Mouse (Mus musculus): ENCODE results near the gene Sfi1. TPM values are rescaled to one million over a fixed set of nuclear protein-coding genes. Genes with fewer than 3 reads are reported as not detected.
A peak's percentile ranks its signal among the peaks of the same experiment; 100 is the strongest.
"Not testable (repeated sequence)": the region's sequence is repeated elsewhere in the genome, so short reads cannot be mapped to it uniquely, and the experiment has no call there.

Sfi1 gene
- polyA plus RNA-seq, 1 experiment: 25.5 TPM

- DNase-seq (ENCODE audit: low read depth): peak; percentile 95
- no peak for TF ChIP-seq POLR2A (IDR thresholded peaks at IDR 0.05; ENCODE audit: borderline replicate concordance, extremely low read depth, insufficient read depth, insufficient read length, poor library complexity, severe bottlenecking)
- no peak for TF ChIP-seq CTCF (IDR thresholded peaks at IDR 0.05; ENCODE audit: borderline replicate concordance, extremely low read depth, insufficient read depth, insufficient read length)
Observed at GRCm38 (mm10) chr11:3202231-3202701, 9.0 kb upstream of the Sfi1 start, which contains the start of gene Eif4enif1. TSS of gene Eif4enif1 (plus strand) at chr11:3202392.

- DNase-seq (ENCODE audit: low read depth): peak; percentile 8
- TF ChIP-seq POLR2A (IDR thresholded peaks at IDR 0.05; ENCODE audit: borderline replicate concordance, extremely low read depth, insufficient read depth, insufficient read length, poor library complexity, severe bottlenecking) (no peak), CTCF (IDR thresholded peaks at IDR 0.05; ENCODE audit: borderline replicate concordance, extremely low read depth, insufficient read depth, insufficient read length) (no peak)
Observed at GRCm38 (mm10) chr11:3201326-3202230, 8.3 kb upstream of the Sfi1 start.

DNA sequence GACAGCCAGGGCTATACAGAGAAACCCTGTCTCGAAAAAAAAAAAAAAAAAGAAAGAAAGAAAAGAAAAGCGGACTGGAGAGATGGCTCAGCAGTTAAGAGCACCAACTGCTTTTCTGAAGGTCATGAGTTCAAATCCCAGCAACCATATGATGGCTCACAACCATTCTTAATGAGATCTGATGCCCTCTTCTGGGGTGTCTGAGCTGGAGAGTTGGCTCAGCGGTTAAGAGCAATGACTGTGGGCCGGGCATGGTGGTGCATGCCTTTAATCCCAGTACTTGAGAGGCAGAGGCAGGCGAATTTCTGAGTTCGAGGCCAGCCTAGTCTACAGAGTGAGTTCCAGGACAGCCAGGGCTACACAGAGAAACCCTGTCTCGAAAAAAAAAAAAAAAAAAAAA is 7.4 kb upstream of the Sfi1 start:
- DNase-seq (ENCODE audit: low read depth): not testable (repeated sequence)

DNA sequence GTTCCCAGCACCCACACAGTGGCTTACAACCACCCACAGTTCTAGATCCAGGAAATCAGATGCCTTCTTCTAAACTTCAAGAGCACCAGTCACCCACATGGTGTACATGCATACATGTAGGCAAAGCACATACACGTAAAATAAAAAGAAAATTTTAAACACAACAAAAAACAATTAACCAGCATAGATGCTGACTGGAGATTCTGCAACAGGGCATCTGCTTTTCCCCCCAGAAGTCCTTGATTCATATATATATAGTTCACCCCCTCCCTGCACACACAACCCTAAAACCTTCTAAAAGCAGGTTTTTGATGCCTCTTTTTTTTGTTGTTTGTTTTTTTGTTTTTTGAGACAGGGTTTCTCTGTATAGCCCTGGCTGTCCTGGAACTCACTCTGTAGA is 10.6 kb downstream of the Sfi1 start:
- not testable (repeated sequence) for DNase-seq (ENCODE audit: low read depth)

- not testable (repeated sequence) for DNase-seq (ENCODE audit: low read depth)
Observed at GRCm38 (mm10) chr11:3181971-3182370, 11.3 kb downstream of the Sfi1 start.

GRCm38 (mm10) chr11:3181250-3181649 is 12.0 kb downstream of the Sfi1 start:
- DNase-seq (ENCODE audit: low read depth): not testable (repeated sequence)

DNA sequence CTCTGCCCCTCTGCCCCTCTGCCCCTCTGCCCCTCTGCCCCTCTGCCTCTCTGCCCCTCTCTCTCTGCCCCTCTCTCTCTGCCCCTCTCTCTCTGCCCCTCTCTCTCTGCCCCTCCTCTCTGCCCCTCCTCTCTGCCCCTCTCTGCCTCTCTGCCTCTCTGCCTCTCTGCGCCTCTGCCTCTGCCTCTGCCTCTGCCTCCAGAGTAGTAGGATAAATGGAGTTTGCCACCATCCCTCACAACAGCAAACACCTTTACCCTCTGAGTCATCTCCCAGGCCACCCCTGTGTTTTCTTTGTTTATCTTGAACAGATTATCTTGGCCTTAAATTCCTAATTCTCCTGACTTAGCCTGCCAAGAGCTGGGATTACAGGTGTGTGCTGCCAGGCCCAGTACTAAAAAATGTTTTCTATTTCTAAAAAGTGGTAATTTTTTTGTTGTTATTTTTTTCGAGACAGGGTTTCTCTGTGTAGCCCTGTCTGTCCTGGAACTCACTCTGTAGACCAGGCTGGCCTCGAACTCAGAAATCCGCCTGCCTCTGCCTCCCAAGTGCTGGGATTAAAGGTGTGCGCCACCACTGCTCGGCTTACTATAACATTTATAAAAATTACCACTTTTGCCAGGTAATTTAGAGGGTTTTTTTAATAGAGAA is 12.6 kb downstream of the Sfi1 start:
- DNase-seq (ENCODE audit: low read depth): not testable (repeated sequence)

DNA sequence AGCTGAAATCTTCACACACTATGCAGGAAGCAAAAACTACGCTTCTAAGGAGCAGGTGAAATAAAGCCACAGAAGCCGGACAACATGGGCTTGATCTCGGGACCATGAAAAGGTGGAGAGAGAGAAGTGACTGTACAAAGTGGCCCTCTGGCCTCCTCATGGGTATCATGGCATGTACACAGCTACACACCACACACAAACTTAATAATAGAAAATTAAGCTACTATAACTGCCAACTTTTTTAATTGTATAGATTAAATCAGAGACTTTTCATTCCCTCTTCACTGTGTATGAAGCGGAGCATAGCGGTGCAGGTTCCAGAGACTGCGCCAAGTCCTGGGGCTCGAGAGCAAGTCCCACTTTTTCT is 13.6 kb downstream of the Sfi1 start:
- not testable (repeated sequence) for DNase-seq (ENCODE audit: low read depth)

- not testable (repeated sequence) for DNase-seq (ENCODE audit: low read depth)
Observed at GRCm38 (mm10) chr11:3178968-3179725, 14.1 kb downstream of the Sfi1 start.

DNA sequence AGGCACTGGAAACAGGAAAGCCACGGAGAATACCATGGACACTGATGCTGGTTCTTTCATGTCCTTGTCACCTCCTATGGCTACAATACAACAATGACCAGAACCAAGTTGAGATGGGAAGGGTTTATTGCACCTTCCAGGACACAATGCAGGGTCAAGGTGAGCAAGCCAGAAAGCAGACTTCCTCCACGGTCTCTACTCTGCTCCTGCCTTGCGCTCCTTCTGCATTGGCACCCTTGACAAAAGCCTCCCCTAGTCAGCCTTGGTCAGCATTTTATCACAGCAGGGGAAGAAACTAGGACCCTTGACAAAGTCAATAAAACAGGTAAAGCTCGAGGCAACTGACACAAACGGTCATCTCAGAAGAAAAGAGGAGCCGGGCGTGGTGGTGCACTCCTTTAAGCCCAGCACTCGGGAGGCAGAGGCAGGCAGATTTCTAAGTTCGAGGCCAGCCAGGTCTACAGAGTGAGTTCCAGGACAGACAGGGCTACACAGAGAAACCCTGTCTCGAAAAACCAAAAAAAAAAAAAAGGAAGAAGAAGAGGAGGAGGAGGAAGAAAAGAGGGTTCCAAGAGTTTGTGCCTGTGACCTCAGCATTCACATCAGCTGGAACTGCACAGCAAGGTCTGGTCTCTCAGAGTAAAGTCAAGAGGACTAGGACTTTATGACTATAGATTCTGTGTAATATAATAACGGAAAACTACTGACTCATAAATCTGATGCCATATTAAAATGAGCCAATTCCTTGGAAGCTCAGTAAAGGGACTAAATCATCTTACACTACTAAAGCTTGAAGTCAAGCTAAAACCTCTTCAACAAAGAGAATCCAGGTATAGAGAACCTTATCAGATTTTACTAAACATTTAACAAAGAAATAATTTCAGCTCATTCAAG is 19.6 kb downstream of the Sfi1 start:
- not testable (repeated sequence) for DNase-seq (ENCODE audit: low read depth)

GRCm38 (mm10) chr11:3172526-3172925 is 20.7 kb downstream of the Sfi1 start:
- DNase-seq (ENCODE audit: low read depth): not testable (repeated sequence)

DNA sequence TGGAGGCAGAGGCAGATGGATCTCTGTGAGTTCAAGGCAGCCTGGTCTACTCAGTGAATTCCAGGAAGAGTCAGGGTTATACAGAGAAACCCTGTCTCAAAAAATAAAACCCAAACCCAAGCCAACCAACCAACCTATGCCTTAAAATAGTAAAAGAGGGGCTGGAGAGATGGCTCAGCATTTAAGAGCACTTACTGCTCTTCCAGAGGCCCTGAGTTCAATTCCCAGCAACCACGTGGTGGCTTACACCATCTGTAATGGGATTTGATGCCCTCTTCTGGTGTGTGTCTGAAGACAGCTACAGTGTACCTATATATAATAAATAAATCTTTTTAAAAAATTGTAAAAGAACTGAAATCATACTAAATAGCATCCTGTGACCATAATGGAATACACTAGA is 21.3 kb downstream of the Sfi1 start:
- not testable (repeated sequence) for DNase-seq (ENCODE audit: low read depth)

- DNase-seq (ENCODE audit: low read depth): not testable (repeated sequence)
Observed at GRCm38 (mm10) chr11:3169042-3169441, 24.2 kb downstream of the Sfi1 start.

GRCm38 (mm10) chr11:3167571-3168001 is 25.7 kb downstream of the Sfi1 start:
- not testable (repeated sequence) for DNase-seq (ENCODE audit: low read depth)

GRCm38 (mm10) chr11:3167129-3167528 is 26.1 kb downstream of the Sfi1 start:
- DNase-seq (ENCODE audit: low read depth): not testable (repeated sequence)

GRCm38 (mm10) chr11:3166321-3166720 is 26.9 kb downstream of the Sfi1 start:
- not testable (repeated sequence) for DNase-seq (ENCODE audit: low read depth)

DNA sequence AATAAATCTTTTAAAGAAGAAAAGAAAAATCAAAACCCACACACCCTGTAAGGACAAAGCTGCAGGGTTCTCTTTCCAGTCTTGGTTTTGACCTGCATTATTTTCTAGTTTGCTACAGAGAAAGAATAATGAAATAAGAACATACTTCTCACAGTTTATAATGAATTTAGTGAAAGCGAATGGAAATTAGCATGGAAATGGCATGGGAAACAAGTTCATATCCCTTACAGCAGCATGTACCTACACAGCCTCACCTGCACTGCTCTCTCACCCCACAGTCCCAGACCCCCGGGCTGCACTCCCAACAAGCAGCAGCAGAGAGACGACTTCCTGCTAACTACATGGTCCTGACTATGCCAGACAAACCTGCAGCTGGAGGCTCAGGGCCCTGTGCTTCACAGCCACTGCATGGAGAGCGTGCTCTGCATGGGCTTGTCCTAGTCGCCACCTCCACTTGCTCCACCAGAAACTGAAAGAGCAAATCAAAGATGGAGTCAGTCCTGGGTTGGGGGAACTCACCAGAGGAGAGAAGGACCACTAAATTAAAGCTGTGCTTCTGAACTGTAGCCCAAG is 28.0 kb downstream of the Sfi1 start:
- DNase-seq (ENCODE audit: low read depth): peak; percentile 30

DNA sequence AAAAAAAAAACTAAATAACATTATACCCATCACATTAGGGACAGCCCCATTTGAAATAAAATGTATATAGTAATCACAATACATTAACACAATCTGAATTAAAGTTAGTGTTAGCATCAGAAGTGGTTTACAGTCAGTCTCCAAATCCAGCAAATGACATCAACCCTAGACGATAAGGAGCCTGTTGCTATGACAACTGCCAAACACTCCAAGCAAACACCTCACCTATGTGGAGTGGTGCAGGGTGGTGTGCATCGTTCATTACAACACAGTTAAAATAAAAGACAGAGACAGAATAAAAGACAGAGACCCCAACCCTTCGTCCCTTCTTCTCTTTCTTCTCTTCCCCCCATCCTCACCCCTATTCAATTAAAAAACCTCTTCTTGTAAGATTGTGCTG is 29.6 kb downstream of the Sfi1 start:
- DNase-seq (ENCODE audit: low read depth): not testable (repeated sequence)

DNA sequence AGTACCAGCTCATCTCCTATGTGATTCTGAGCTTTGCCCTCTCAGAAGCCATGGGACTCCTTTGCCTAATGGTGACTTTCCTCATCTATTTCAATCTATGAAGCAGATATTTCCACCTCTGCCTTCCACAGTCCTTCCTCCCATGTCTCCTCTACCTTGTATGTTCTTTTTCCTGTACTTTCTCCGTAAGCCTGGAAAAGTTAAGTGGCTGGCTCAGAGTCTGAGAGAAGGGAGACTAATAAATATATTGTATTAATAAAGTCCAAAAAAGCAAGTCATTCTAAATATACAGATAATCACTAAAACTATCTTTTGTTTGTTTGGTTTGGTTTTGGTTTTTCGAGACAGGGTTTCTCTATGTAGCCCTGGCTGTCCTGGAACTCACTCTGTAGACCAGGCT is 30.1 kb downstream of the Sfi1 start:
- DNase-seq (ENCODE audit: low read depth): not testable (repeated sequence)

Measured in brain, embryonic 14.5 days (tissue).